Mouse (Mus musculus): ENCODE results near the gene Dhx58. TPM values are rescaled to one million over a fixed set of nuclear protein-coding genes. Genes with fewer than 3 reads are reported as not detected.

The Dhx58 gene
- polyA plus RNA-seq, 1 experiment = 27.3 TPM

DNA sequence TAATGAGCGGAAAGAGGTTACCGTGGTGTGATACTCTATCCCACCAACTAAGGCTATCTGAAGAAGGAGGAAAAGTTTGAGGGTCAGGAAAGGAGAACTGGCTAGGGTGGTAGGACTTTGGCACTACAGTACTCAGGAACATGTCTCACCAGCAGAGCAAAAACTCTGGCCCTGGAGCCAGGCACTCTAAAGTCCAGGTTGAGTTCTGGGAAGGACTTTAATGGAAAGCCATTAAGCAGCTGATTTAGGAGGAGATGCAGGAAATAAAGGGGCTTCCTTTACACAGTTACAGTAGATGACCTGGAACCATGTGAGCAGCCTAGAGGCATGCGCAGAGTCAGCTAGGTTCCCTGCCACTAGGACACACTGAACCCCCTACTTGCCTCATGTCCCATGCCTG is 23.1 kb upstream of the Dhx58 start:
- H3K27me3 ChIP-seq (ENCODE audit: control insufficient read depth, insufficient read depth, low read length) = no peaks in the 10 kb centered on the region
- no peak for TF ChIP-seq POLR2A (IDR thresholded peaks at IDR 0.05; ENCODE audit: control insufficient read depth, extremely low read depth, insufficient read depth, low read length, poor library complexity)
- no peak for TF ChIP-seq CTCF (IDR thresholded peaks at IDR 0.05; ENCODE audit: borderline replicate concordance, control insufficient read depth, extremely low read depth, insufficient read depth, low read length, poor library complexity)
- H3K36me3 ChIP-seq (ENCODE audit: control insufficient read depth, insufficient read depth, low read length) = peaks cover 15% of the 10 kb centered on the region
- WGBS = over 99% methylated on average over 3 of the region's 3 CpGs
- no peak overlapping the region for H3K4me3 ChIP-seq (ENCODE audit: control insufficient read depth, insufficient read depth, low read length)
- H3K27ac ChIP-seq (ENCODE audit: control insufficient read depth, insufficient read depth, low read length) = no peak overlapping the region
- DNase-seq = no peak
- peaks cover 28% of the 10 kb centered on the region for H3K4me1 ChIP-seq (replicated peaks; ENCODE audit: control insufficient read depth, insufficient read depth, low read length)

DNA sequence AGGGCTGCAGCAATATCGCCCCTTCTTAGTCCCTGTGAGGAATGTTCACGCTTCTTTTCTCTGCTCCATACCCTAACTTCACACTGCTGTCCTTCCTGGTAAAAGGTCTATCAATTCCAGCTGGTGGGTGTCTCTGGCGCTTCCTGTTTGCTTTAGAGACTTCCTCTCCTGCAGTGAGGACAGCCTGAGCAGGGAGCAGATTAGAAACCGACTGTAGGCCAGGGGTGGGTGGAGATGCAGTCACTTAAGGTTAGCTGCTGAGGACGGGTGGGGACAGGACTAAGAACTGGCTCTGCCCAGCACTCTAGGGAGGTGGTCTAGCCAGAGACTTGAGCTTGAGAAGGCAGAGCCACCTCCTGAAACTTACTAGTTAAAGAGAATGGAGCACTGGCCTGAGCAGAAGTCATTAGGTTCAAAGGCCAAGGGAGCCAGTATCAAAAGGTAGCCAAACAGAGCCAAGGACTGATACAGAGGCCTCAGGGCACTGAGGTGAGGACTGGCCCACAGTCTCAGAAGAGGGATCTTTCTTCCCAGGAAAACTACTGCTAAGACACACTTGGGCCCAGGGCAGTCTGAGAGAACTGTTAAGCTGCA is 20.9 kb upstream of the Dhx58 start:
- WGBS = 42% methylated on average over 5 of the region's 5 CpGs
- H3K27ac ChIP-seq (ENCODE audit: control insufficient read depth, insufficient read depth, low read length) = peak overlapping the region; percentile 10; the same call in 1 of the 2 replicates
- no peaks in the 10 kb centered on the region for H3K27me3 ChIP-seq (ENCODE audit: control insufficient read depth, insufficient read depth, low read length)
- no peak for TF ChIP-seq POLR2A (IDR thresholded peaks at IDR 0.05; ENCODE audit: control insufficient read depth, extremely low read depth, insufficient read depth, low read length, poor library complexity)
- TF ChIP-seq CTCF (IDR thresholded peaks at IDR 0.05; ENCODE audit: borderline replicate concordance, control insufficient read depth, extremely low read depth, insufficient read depth, low read length, poor library complexity) = no peak
- no peak for DNase-seq
- H3K4me3 ChIP-seq (ENCODE audit: control insufficient read depth, insufficient read depth, low read length) = no peak overlapping the region
- peaks cover 15% of the 10 kb centered on the region for H3K36me3 ChIP-seq (ENCODE audit: control insufficient read depth, insufficient read depth, low read length)
- peaks cover 41% of the 10 kb centered on the region for H3K4me1 ChIP-seq (replicated peaks; ENCODE audit: control insufficient read depth, insufficient read depth, low read length)

DNA sequence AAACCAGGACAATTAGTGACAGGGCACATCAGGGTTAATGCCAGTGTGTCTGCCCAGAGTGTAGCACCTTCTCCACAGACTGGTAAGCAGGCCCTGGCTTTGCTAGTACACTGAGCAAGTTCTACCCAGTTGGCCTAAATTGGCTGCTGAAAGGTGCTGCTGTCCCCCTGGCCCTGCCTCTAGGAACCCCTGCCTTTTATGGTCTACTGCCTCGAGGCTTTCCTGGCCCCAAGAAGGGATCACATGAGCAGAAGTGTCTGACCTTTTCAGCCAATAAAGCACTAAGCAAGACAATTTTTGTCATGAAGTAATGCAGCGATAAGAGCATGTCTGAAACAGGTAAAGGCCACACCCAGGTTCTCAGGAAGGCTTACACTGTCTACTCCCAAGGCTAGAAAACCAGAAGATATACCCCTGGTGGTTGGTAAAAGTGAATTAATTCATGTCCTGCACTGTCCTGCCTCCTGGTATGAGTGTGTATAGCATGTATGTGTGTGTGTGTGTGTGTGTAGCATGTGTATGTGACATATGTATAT is 18.5 kb upstream of the Dhx58 start:
- no peak for TF ChIP-seq POLR2A (IDR thresholded peaks at IDR 0.05; ENCODE audit: control insufficient read depth, extremely low read depth, insufficient read depth, low read length, poor library complexity)
- TF ChIP-seq CTCF (IDR thresholded peaks at IDR 0.05; ENCODE audit: borderline replicate concordance, control insufficient read depth, extremely low read depth, insufficient read depth, low read length, poor library complexity) = no peak
- peaks cover 21% of the 10 kb centered on the region for H3K36me3 ChIP-seq (ENCODE audit: control insufficient read depth, insufficient read depth, low read length)
- no peak overlapping the region for H3K4me3 ChIP-seq (ENCODE audit: control insufficient read depth, insufficient read depth, low read length)
- H3K27ac ChIP-seq (ENCODE audit: control insufficient read depth, insufficient read depth, low read length) = 0 out of 2 replicates have a peak overlapping the region, but pooled peaks have one; percentile 13
- no peaks in the 10 kb centered on the region for H3K27me3 ChIP-seq (ENCODE audit: control insufficient read depth, insufficient read depth, low read length)
- DNase-seq = no peak
- H3K4me1 ChIP-seq (replicated peaks; ENCODE audit: control insufficient read depth, insufficient read depth, low read length) = peaks cover 37% of the 10 kb centered on the region
- WGBS = 52% methylated on average over 2 of the region's 2 CpGs

DNA sequence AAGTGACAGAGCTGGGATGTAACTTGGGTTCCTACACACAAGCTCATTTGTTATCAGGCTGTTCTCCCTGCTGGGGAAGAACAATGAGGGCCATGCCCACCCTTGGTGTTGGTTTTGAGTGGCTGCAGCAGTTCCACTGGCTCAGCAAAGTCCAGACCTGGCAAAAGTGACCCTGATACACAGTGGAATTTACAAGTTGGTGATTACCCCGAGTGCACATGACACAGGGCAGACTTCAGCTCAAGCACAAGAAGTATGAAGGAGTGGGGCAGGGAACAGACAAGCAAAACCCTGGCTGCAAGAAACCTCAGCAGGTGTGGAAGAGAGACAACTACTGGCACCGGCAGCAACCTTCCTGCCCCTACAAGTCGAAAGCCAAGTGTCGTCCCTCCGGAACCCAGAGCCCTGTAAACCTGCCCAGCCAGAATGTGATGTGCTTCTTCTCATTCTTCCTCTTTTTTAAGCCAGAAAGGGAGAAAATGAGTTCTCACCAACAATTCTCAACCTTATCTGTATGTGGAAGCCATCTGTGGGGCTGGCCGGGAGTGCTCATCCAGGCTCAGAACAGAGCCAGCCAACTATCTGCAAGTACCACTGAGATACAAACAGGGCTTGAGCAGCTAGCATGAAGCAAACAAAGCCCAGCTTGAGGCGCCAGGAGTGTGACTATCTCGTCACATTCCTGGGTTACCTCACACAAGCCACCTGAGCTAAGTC is 17.9 kb upstream of the Dhx58 start:
- Histone ChIP-seq H3K4me1 (replicated peaks; ENCODE audit: control insufficient read depth, insufficient read depth, low read length) (peaks cover 37% of the 10 kb centered on the region), H3K27ac (ENCODE audit: control insufficient read depth, insufficient read depth, low read length) (peak overlapping the region; percentile 19; the same call in 1 of the 2 replicates), H3K27me3 (ENCODE audit: control insufficient read depth, insufficient read depth, low read length) (no peaks in the 10 kb centered on the region), H3K4me3 (ENCODE audit: control insufficient read depth, insufficient read depth, low read length) (no peak overlapping the region), H3K36me3 (ENCODE audit: control insufficient read depth, insufficient read depth, low read length) (peaks cover 25% of the 10 kb centered on the region)
- no peak for TF ChIP-seq CTCF (IDR thresholded peaks at IDR 0.05; ENCODE audit: borderline replicate concordance, control insufficient read depth, extremely low read depth, insufficient read depth, low read length, poor library complexity)
- TF ChIP-seq POLR2A (IDR thresholded peaks at IDR 0.05; ENCODE audit: control insufficient read depth, extremely low read depth, insufficient read depth, low read length, poor library complexity) = no peak
- DNase-seq = no peak
- WGBS = 25% methylated on average over 8 of the region's 8 CpGs

DNA sequence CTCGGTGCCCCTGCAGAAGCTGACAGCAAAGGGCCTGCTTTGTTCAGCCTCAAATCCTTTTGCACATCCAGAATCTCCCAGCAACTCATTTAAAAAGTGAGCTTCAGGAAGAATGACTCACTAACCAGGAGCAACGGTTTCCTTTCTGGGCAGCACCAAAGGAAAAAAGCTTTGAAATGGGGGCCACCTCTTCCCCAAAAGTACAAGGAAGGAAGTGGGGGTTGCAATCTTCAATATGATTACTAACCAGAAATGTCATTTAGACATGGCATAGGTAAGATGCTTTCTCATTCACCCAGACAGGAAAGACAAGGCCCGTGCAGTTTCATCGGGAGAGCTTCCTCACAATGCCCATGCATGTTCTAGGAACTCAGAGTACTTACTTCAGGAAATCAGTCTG is 17.2 kb upstream of the Dhx58 start:
- no peak overlapping the region for H3K4me3 ChIP-seq (ENCODE audit: control insufficient read depth, insufficient read depth, low read length)
- H3K27ac ChIP-seq (ENCODE audit: control insufficient read depth, insufficient read depth, low read length) = no peak overlapping the region
- TF ChIP-seq CTCF (IDR thresholded peaks at IDR 0.05; ENCODE audit: borderline replicate concordance, control insufficient read depth, extremely low read depth, insufficient read depth, low read length, poor library complexity) (no peak), POLR2A (IDR thresholded peaks at IDR 0.05; ENCODE audit: control insufficient read depth, extremely low read depth, insufficient read depth, low read length, poor library complexity) (no peak)
- peaks cover 30% of the 10 kb centered on the region for H3K36me3 ChIP-seq (ENCODE audit: control insufficient read depth, insufficient read depth, low read length)
- WGBS = 8% methylated on average over 4 of the region's 4 CpGs
- peaks cover 37% of the 10 kb centered on the region for H3K4me1 ChIP-seq (replicated peaks; ENCODE audit: control insufficient read depth, insufficient read depth, low read length)
- no peaks in the 10 kb centered on the region for H3K27me3 ChIP-seq (ENCODE audit: control insufficient read depth, insufficient read depth, low read length)
- DNase-seq = no peak

DNA sequence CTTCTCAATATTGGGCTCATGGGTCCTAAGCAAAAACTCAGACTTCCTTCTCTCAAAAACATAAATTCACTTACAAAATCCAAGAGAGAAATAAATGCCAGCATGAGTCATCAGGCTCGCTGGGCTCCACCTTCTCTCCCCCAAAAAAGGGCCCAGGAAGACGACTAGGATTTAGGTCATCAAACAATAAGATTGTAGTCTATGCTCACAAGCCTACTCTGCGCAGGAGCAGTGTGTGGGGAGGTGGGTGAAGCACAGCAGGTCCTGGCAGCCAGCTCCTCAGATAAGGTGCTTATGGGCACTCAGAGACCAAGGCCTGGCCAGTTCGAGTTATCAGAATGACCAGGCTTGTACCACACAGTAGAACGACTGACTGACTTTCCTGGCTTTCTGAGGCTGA is 16.3 kb upstream of the Dhx58 start:
- DNase-seq = no peak
- peaks cover 36% of the 10 kb centered on the region for H3K36me3 ChIP-seq (ENCODE audit: control insufficient read depth, insufficient read depth, low read length)
- no peak overlapping the region for H3K27ac ChIP-seq (ENCODE audit: control insufficient read depth, insufficient read depth, low read length)
- no peak overlapping the region for H3K4me3 ChIP-seq (ENCODE audit: control insufficient read depth, insufficient read depth, low read length)
- 54% methylated on average over 5 of the region's 5 CpGs for WGBS
- no peaks in the 10 kb centered on the region for H3K27me3 ChIP-seq (ENCODE audit: control insufficient read depth, insufficient read depth, low read length)
- peaks cover 35% of the 10 kb centered on the region for H3K4me1 ChIP-seq (replicated peaks; ENCODE audit: control insufficient read depth, insufficient read depth, low read length)
- no peak for TF ChIP-seq POLR2A (IDR thresholded peaks at IDR 0.05; ENCODE audit: control insufficient read depth, extremely low read depth, insufficient read depth, low read length, poor library complexity)
